Mouse (Mus musculus) thymus, postnatal 14 days (tissue): ENCODE measurements around the gene Cd79a.

Source experiments
- DNase-seq: peaks from one replicate; pipeline ENCODE4 v3.0.0; 2021

The Cd79a gene

DNA sequence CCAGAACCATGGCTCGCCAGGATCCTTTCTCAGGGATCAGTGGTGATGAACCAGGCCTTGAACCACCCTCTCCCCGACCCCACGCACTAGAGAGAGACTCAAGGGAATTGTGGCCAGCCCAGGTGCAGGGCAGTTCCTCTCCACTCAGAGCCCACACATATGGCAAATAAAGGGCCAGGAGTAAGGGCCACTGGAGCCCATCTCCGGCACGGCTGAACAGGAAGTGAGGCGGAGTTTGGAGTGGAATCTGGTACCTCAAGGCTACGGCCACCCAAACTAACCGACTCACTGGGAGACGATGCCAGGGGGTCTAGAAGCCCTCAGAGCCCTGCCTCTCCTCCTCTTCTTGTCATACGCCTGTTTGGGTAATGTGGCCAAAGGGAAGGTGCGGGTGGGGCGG is at the start of gene Cd79a:
Cd79a (plus strand) TSS at position 158 of the 400 bp plus-strand sequence.
- DNase-seq = no peak

DNA sequence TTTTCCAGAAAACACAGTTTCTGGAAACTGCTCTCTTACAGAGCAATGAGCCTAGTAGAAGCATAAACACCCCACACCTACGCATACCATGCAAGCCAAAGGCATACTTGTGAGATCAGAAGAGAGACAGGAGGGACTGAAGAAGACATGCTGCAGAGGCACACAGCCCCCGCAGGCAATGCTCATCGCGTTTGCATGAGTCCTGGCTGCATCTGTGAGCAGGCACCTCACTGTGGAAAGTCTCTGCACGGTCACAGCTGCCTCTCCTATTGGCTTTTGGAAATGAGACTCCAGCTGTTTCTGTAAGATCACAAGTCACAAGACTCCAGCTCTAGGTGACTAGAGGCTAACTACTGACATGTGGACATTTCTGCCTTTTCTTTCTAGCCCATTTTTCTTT is 47.0 kb upstream of the Cd79a start:
- no peak for DNase-seq

DNA sequence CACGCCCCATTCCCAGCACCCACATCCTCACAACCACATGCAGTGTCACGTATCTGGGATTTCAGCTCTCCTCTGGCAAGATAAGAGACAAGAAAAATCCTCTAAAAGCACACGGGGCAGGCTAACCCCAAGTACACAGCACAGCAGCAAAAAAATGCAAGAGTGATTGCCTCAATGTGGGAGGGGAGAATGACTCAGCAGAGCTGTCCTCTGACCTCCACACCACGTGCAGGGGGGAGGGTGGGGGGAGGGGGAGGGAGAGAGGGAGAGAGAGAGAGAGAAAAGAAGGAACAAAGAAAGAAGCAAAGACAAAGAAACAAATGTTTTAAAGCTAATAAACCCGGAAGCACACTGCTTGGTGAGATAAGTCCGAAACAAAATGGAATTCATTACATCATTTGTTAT is 46.3 kb upstream of the Cd79a start:
- no peak for DNase-seq

GRCm38 (mm10) chr7:24851596-24852325 is 45.4 kb upstream of the Cd79a start:
- DNase-seq = no peak

GRCm38 (mm10) chr7:24852557-24853232 is 44.5 kb upstream of the Cd79a start:
- no peak for DNase-seq

GRCm38 (mm10) chr7:24853233-24853563 is 44.0 kb upstream of the Cd79a start:
- DNase-seq = no peak

- no peak for DNase-seq
These were observed 43.5 kb upstream of the Cd79a start for GRCm38 (mm10) chr7:24853695-24854094.

GRCm38 (mm10) chr7:24856460-24857120 is 40.6 kb upstream of the Cd79a start:
- DNase-seq = no peak

GRCm38 (mm10) chr7:24859234-24859633 is 37.9 kb upstream of the Cd79a start:
- no peak for DNase-seq

DNA sequence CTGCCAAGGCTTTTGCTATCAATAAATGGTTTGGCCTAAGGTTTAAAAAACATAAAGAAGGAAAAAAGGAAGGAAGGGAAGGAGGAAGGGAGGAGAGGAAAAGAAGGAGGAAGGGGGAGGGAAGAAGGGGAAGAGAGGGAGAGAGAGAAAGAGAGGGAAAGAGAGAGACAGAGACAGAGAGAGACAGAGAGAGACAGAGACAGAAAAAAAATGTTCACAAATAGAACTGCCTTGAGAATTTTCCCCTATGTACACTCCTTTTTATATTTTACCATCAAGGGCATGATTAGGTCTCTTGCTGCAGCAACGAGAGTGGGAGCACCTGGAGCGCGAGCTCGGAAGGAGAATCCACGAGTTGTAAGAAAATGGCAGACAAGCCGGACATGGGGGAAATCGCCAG is 35.3 kb upstream of the Cd79a start, which contains the start of gene Gm9844:
Gm9844 (plus strand) TSS at position 301 of the 400 bp plus-strand sequence.
- no peak for DNase-seq

GRCm38 (mm10) chr7:24862853-24863252 is 34.3 kb upstream of the Cd79a start:
- no peak for DNase-seq

DNA sequence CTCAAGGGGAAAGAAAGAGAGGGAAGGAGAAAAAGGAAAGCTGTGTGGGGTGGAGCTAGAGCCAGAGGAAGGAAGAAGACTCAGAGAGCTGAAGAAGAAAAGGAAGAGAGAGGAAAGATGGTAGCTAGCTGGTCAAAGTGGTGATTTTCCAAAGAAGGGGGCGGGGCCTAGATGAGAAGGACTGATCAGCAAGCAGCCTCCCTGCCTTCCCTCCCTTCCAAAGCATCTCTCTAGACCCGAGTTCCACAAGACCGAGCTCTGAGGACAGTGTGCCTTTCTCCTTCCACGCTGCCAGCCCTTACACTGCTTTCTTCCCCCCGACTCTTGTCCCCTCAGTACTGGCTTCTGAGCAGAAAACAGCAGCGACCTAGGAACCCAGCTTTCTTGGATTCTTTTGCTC is 33.0 kb upstream of the Cd79a start:
- DNase-seq = no peak

GRCm38 (mm10) chr7:24869080-24869479 is 28.1 kb upstream of the Cd79a start:
- DNase-seq = no peak

DNA sequence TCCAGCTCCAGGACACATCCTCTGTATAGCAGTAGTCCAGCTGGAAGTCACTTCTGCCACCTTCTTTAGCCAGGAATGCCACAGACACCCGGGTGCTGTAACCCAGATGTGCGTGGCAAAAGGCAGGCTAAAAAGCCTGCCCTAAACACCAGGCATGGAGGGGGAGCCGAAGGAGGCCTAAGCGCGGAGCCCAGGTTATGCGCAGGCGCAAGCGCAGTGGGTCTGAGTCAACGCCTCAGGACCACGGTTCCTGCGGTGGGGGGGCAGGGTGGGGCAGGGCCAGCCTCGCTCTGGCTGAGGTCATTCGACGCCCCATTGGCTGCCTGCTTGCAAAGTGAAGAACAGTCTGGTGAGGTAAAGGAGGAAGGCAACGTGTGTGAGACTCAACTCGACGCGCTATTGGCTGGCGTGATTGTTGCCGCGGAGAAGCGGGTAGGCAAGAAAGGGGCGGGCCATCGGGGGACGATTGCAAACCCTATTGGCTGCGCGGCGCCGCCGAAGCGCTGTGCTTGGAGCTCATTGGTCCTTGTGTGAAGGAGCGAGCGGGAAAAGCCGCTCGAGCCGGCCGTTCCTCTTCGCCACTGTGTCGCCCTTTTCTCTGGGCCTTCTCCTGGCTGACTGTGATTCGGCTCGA is 27.5 kb upstream of the Cd79a start, which contains the start of the genes Lypd4 and Dmrtc2:
Lypd4 (minus strand) TSS at position 410 of the 634 bp plus-strand sequence.
Dmrtc2 (plus strand) TSS at position 526 of the 634 bp plus-strand sequence.
- DNase-seq = no peak

DNA sequence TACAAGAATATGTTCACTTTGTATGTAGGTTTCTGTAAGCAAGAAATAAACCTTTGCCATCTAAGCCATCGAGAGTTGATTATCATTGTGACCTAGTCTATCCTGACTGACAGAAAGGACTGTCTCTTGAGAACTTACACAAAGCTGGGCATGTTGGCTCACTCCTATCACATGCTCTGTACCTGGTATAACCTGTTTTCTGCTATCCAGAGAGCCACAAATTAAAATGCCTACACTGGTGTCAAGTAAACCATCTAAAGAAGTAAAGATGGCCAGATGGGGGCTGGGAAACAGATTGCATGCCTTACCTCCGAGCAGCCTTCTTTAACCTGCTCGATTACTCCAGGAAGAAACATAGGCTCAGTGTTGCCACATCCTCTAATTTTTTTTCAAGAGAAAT is 19.6 kb upstream of the Cd79a start:
- DNase-seq = no peak

GRCm38 (mm10) chr7:24879620-24880019 is 17.6 kb upstream of the Cd79a start:
- no peak for DNase-seq

GRCm38 (mm10) chr7:24882416-24883199 is 14.6 kb upstream of the Cd79a start:
- no peak for DNase-seq

- DNase-seq = peak; percentile 97
These were observed 13.1 kb upstream of the Cd79a start, which contains the start of gene Rps19 for GRCm38 (mm10) chr7:24883896-24884692. TSS of gene Rps19 (plus strand) at chr7:24884371.

DNA sequence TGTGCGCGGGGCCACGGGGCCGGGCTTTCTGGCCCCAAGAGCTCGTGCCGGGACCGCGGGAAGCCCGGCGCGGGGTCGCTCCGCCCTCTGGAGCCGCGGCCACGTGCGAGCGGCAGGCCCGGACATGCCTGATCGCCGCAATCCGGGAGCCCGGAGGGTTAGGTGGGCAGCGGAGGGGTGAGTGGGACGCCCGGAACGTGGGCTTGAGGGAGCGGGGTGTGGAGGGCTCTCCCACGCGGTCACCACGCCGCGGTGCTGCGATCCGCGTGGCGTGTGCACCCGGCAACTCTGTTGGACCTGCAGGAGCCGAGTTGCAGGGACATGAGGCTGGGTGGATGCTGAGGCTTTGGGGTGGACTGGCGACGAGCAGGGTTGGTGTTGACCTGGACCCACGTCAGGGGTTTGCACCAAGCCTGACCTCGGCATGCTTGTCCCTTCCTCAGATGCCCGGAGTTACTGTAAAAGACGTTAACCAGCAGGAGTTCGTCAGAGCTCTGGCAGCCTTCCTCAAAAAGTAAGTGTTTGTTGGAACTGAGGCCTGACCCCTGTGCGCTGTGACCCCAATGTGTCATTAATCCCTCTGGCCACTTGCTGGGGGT is 12.4 kb upstream of the Cd79a start:
- no peak for DNase-seq

DNA sequence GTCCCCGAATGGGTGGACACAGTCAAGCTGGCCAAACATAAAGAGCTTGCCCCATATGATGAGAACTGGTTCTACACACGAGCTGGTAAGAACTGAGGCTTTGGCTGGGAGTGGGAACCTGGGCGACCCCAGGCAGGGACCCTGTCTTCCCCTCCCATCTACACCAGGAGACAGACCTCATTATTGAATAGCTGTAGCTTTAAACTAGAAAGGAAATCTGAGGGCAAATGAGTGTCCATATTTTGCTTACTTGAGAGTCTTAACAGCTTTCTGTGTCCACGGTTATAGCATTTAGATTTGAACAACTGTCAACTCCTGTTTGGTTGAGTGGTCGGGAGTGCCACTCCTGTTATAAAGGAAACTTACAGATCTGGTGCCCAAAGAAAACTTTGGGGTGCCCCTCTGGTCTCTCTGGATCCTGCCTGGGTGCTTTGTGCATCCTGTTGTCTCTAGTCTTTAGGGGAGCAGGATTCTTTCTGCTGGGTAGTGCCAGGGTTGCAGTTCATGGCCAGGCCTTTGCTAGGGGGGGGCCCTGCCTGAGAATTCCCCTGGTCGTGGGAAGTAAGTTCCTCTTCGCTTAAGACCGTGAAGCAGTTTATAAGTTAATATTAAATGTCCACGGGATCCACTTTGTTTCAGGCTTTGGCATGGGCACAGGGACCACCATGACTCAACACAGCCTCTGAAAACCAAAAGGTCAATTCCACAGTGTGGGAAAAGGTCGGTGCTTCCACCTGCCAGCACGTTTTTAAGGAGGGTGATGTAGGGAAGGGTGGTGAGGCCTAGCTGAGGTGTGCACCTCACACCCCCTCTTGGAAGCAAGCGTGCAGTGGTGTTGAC is 11.5 kb upstream of the Cd79a start:
- no peak for DNase-seq
